Mouse (Mus musculus): ENCODE measurements at regions not wholly inside any gene's neighbourhood (a gene's known extent, or its start where the extent isn't known, plus 50 kb on each side); places are given as distances from the start of the nearest gene placed in this dataset.
A peak's percentile ranks its signal among the peaks of the same experiment; 100 is the strongest.

DNA sequence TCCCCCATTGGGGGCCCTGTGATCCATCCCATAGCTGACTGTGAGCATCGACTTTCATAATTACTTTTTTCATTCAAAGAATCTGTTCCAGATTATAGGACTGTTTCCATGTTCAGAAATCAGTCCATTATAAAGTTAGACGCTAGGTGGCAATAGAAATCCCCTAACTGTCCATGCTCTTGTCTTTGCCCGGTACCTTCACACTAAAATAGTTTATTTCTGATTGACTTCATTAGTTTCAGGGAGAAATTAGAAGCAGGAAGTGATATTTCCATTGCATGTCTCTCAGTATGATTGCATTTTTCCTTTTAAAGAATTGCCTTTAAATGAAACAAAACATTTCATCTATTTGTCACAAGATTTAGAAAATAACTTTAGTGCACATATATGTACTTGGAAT is 131.7 kb downstream of the Fbxo8 start:
- peak in 1 of 2 experiments; percentile 46 for DNase-seq (ENCODE audit: inconsistent age in 2 of 2, low spot score in 1 of 2)

DNA sequence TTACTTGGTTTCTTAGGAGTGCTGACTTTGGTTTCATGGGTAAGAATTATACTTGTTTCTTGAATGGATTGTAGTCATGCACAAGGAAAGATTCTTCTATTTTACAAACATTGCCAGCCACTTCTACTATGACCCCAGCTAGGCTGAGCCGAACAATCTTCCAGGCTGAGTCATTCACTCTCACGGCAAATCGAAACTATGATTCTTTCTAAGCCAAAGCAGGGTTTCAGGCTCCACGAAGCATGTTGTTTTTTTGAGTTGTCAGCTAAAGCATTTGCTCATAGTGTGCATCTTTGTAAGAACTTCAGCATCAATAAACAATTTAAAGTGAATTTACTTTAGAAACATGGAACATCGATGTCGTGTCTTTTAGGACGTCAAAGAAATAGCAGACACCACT is 133.5 kb downstream of the Fbxo8 start:
- peak; percentile 12 to 63 for DNase-seq (ENCODE audit: inconsistent age in 2 of 2, low spot score in 1 of 2)

DNA sequence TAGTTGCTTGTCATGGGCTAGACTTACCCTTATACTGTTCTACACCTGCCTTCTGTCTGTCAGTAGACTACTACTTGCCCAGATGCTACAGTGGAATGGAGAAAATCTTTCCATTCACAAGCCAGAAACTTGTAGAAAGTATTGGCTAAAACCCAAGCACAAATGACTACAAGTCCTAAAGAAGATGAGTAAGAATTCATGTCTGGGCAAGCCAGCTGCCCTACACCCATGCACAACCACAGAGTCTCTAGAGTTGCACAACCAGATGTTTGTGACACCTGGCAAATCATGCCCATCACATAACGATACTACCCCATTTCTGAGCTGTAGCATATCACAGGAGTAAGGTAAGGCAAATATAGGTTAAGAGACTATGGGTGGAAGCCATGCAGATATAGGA is 144.5 kb downstream of the Fbxo8 start:
- no peak for DNase-seq (ENCODE audit: inconsistent age in 2 of 2, low spot score in 1 of 2)

DNA sequence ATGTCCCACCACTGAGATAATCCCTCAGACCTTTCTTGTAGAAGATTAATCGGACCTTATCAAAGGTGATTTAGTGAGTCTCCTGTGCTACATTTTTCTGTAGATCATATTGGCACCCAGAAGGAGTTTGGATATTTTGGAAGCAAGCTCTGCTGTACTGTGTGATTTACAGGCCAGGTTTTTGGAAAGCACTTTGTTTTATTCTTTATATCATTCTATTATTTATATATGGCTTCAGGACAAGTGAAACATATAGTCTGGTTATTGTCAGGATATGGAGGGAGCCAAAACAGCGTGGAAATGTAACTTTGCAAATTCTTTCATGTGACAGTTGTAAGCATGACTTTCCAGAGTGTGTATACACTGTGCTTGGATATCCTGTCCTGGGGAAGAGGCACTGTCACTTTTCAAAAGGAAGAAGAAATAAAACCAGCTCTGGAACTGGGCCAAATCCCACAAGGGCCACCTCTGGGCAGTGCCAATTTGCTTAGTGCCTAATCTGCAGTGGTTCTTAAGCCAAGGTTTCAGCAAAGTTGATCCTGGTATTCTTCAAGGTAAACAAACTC is 149.8 kb downstream of the Fbxo8 start:
- DNase-seq (ENCODE audit: inconsistent age in 2 of 2, low spot score in 1 of 2), result no peak

DNA sequence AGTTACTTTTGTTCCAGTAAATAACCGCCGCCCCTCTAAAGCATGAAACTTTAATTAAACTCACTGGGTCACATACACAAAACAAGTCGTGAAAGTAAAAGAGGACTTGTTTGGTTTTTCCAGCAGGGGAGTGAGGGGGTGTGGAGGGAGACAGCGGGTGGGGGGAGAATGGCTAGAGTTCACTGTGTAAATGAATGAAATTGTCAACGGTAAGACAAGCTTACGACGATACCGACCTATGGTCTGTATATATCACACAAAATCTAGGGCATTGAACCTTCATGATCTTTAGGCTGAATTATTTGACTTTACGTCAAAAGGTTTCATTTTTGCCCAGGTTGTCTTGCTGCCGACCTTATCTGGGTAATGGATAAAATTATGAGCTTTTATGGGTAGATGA is 155.5 kb downstream of the Fbxo8 start:
- no peak for DNase-seq (ENCODE audit: inconsistent age in 2 of 2, low spot score in 1 of 2)

DNA sequence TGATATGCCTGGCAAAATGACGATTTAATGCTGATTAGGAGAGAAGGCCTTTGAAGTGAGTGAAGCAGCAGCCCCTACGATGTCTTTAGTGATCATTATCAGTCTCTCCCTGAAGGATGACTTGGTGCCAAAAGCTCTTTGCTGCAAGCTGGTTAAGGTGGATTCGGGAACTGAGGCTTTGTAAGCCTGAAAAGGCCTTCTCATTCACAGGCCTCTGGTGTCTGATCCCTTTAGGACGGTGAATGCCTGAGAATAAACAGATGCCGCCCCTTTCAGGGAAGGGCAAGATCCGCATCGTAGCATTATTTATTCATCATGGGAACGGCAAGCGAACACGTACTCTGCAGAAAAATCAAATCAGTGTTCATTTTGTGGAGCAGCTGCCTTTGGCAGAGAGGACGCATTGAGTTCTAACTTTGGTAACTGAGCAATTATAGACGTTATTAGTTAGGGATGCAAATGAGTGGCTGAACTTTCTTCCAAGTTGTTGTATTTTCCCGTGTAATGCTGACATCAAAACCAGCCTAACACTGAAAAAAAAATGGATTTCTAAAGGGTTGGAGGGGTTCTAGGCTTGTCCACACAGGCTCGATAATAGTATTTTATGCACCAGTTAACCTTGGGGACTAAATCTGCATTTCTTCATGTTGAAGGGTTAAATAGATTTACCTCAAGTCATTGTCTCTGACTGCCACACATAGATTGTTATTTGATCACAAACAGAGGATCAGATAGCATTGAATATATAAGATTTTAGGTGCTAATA is 156.2 kb downstream of the Fbxo8 start:
- DNase-seq (ENCODE audit: inconsistent age in 2 of 2, low spot score in 1 of 2), result peak; percentile 31 to 48

DNA sequence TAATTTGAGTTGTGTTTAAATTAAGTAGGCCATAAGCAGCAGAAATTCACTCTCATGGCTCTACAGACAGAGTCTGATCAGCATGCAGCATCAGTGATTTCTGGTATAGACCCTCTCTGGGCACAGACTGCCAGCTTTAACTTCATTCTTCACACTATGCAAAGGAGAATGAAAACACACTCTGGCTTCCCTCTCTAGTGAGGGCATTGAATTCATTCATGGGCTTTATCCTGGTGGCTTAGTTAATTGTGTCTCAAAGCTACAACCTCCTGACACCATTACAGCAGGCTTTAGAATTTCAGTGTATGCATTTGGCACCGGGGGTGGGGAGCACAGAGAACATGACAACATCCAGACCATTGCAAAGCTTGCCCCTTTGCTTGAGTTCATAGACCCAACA is 169.1 kb downstream of the Fbxo8 start:
- DNase-seq (ENCODE audit: inconsistent age in 2 of 2, low spot score in 1 of 2), result no peak

DNA sequence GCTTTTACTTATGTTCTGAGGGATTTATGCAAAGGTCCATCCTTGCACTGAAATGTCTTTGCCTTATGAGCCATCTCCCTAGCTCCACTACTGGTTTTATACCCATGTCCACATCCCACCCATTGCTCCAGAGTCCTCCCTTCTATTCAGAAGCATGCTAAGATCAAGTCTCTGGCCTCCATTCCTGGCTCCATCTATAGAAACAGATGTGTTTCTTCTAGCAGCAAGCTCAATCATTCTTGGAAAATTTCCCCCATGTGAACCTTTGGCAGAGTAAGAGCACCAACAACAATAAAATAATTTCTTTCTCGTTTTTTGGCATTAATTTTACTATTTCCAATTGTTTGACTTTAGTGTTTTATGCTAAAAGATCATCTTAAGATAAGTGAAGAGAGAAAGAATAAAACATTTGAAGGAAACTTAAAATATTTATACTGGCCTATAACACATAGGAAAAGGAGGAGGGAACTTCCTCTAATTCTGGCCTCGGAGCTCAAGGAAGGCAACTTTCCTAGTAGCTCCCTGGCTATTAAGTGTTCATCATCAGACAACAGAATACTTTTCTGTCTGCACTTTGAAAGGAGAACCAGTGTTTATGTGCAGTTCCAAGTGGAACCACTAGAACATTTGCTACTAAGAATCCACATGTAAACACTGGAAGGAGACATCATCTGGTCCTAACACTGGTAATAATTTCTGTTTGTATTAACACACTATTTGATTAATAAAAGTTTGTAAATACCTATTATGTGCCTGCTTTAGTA is 171.8 kb downstream of the Fbxo8 start:
- no peak for DNase-seq (ENCODE audit: inconsistent age in 2 of 2, low spot score in 1 of 2)

DNA sequence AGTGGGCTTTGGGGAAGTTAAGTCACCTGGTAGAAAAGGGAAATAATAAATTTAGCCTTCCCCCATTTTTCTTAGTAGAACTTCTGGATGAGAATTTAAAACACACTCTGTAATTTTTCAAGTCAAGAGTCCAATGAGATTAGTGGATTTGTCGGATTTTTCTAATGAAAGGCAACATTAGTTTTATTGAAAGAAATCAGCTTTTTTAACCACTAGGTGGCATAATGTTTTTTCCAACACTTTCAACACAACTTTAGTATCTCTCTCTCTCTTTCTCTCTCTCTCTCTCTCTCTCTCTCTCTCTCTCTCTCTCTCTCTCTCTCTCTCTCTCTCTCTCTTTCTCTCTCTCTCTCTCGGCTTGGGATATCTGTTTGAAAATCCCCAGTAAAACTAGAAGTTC is 173.7 kb downstream of the Fbxo8 start:
- DNase-seq (ENCODE audit: inconsistent age in 2 of 2, low spot score in 1 of 2), result no peak

DNA sequence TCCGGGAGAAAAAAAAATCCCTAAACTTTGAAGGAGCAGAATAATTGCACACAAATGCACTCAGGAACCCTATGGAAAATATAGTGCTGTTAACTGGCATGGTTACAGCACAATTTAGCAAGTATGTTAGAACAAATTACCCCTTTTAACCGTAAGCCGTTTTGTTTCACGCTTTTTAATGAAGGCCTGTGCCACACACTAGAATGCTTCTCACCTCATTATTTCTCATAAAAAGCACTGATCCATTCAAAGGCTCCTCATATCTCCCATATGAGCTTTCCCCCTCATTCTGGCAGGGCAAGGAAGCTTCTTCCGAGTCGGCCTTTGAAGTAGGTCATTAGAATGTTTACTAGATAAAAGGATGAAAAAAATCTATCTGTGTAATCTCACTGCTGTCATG is 182.4 kb downstream of the Fbxo8 start:
- no peak for DNase-seq (ENCODE audit: inconsistent age in 2 of 2, low spot score in 1 of 2)

DNA sequence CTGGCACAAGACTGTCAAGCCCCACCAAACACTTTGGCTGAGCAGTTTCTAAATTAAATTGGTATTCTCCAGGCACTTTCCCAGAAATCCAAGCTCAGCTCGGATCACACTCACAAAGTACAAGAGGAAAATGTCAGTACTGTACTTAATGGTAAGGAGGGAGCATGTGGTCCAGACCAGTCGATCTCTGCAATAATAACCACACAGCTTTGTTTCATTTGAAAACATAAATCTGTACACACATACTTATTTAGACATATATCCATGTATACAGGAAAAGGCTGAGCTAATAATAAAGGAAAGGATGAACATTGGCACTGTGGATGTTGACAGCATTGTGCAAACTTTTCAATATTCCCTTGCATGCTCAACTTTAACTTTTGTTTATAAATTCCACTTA is 184.1 kb downstream of the Fbxo8 start:
- no peak for DNase-seq (ENCODE audit: inconsistent age in 2 of 2, low spot score in 1 of 2)

DNA sequence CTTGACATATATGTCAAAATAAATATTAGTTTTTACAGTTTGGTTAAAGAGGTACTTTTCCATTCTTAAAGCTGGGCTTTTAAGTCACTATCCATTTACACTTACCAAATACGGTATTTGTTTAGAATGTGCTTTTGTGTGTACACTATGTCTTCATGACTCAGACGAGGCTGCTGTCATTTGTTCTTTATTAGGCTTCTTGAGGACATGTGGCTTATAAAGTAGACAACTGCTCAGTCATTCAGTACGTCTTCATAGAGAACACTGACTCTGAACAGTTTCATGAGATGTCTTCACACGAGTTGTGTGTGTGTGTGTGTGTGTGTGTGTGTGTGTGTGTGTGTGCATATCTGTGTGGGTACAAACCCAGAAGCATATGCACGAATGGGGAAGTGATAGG is 216.1 kb downstream of the Fbxo8 start:
- DNase-seq (ENCODE audit: inconsistent age in 2 of 2, low spot score in 1 of 2), result no peak

DNA sequence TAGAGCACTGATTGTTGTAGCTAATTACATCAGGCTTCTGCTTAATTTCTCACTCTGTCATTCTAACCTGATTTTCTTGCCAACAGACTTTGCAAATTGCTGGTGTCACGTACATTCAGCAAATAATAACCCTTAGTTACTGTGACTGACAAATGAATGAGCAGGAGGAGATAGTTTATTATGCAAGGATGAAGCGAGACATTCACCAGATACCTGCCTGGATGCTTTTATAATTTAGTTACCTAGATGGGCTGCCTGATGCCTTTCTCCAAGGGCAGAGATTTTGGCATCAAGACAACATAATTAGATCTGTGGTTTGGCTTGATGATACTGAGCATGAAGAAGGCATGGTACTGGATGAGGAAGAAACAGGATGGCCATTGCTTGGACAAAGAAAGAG is 233.6 kb downstream of the Fbxo8 start:
- peak; percentile 14 to 49 for DNase-seq (ENCODE audit: inconsistent age in 2 of 2, low spot score in 1 of 2)

DNA sequence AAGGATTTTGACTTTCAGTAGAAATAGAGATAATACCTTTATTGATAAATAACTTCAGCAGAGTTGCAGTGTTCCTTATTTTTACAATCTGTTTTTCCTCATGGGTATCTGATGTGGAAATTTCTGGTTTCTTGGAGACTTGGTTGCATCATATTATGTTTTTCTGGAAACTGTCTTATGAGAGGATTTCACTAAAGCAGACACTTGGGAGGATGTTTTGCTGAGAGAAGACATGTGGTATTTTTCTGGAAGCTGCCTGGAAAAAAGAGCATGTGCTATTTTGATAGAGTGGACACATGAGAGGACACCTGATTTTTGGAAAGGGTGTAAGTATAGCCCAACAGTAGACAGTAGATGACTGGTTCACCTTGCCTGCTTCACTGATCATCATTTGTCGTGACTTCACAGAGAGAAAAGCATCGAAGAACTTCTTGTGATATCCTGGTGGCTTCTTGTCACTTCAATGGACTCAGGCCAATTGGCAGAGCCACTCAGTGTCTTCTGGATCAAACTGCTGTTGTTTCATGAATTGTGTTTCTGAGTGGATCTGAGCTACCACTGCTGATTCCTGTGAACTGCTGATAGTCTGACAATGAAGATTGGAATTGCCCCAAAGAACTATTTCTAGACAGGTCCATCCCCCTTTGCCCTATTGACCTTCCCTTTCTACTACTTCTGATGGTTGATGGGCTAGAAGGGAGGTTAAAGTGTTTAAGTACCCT is 238.8 kb downstream of the Fbxo8 start:
- DNase-seq (ENCODE audit: inconsistent age in 2 of 2, low spot score in 1 of 2), result peak in 1 of 2 experiments; percentile 18

DNA sequence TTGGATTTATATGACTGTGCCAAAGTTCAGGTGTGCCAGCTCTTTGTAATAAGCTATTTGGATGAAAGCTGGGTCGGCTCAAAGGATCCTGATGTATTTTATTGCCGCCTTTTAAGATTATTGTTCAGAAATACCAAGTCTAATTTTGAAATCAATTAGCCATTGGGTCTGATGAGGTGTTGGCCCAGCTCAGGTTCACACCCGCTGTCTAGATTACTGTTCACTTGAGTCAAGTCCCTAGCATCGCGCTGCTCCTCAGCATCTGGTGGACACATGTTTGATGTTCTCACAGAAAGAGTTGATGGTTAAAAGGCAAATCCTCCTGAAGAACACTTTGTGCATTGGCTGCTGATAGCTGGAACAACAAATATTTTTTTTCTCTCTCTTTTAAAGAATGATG is 281.8 kb downstream of the Fbxo8 start:
- DNase-seq (ENCODE audit: inconsistent age in 2 of 2, low spot score in 1 of 2), result no peak

DNA sequence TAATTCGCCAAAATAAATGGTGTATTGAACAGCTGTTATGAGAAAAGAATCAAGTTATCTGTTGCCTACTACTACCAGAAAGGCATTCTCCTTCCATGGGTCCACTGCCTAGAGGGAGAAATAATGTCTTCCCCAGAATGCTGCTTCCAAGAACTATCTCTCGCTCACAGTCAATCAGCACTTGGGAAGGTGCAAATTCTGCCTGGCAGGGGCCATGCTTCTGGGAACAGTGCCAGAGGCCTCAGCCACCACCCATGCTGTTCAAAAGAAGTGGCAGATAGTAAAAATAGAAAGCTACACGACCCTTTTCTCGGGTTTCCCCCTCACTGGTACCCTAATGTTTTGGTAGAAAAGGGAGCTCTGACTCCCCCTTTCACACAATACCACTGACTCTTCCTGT is 282.2 kb downstream of the Fbxo8 start:
- no peak for DNase-seq (ENCODE audit: inconsistent age in 2 of 2, low spot score in 1 of 2)

DNA sequence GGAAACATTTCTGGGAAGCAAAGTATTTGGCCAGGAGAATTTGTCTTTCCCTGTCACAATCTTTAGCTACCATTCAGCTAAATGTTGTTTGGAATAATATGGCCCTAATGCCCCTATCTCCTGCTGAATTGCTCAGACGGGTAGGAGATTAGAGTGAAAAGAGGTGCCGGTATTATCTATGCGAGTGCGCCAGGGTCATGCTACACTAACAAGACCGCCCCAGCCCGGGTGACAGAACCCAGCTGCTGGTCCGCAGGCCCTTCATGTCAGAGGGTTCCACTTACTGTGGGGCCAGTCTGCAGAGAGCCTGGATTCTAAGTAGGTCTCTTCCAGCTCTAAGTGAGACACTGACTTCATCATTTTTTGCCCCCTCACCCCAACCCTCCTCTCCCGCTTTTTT is 332.6 kb downstream of the Fbxo8 start:
- no peak for DNase-seq (ENCODE audit: inconsistent age in 2 of 2, low spot score in 1 of 2)

DNA sequence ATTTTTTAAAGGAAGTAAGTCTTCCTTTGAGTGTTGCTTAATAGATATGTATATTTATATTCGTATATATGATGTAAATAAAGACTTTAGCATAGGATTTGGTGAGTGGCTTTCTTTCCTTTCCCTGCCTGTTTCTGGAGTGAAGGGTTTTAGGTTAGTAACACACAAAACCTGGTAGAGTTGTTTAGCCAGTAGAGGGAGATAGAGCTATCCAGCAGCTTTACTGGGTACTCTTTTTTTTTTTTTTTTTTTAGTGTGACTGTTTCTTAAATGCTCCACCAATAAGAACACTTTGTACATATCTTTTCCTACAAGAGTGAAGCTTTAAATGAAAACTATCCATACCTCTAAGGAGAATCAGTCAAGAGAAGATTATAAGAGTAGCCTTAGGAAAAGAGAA is 333.3 kb downstream of the Fbxo8 start:
- peak in 1 of 2 experiments; percentile 22 for DNase-seq (ENCODE audit: inconsistent age in 2 of 2, low spot score in 1 of 2)

DNA sequence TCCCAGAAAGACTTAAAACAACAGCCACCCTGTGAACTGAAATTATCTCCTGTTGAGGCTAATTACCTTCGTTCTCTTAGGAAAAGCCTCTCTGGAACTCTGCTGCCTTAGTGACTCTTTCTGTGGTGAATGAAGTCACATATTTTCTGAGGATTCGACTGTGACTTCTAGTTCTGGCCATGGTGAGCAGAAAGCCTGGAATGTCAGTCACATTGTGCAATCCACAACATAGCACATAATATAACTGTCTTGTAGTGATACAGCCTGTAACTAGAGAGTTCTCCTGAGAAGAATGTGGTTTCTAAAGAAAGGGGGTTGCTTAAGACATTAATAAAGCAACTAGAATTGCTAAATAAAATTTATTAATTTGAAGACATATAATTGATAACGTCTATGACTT is 342.7 kb downstream of the Fbxo8 start:
- DNase-seq (ENCODE audit: inconsistent age in 2 of 2, low spot score in 1 of 2), result no peak

DNA sequence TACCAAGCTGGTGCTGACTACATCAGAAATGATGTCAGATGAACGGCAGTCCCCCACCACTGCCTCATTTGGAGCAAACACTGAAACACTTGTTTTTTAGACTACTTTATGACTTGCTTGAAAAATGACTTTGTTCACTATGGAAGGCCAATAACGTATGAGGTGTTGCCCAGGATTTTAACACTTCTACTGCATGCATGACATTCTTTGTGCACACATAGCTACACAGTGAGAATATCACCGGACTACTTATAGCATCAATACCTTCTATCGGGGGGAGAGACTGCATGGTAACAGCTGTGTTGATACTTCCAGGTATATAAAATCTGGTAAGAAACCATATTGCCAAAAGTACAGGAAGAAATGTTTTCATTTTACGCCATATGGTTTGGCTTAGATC is 364.5 kb downstream of the Fbxo8 start:
- DNase-seq (ENCODE audit: inconsistent age in 2 of 2, low spot score in 1 of 2), result no peak

DNA sequence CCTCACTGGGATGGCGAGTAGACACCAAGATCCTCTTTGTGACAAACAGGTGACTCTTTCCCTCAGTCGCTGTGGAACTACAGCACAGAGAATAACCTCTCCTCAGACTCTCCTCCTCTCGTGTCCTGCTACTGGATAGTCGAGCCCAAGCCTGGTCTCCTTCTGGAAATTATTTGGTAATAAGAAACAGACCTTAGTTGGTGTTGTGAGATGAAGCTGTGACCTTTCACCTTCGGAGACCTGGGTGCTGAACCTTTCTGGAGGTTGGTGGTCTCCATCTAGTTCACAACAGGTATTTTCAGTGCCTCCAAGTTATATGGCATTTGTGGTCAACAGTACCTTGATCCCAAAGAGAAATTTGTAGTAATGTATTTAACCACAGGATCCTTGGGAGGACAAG is 365.1 kb downstream of the Fbxo8 start:
- DNase-seq (ENCODE audit: inconsistent age in 2 of 2, low spot score in 1 of 2), result no peak

DNA sequence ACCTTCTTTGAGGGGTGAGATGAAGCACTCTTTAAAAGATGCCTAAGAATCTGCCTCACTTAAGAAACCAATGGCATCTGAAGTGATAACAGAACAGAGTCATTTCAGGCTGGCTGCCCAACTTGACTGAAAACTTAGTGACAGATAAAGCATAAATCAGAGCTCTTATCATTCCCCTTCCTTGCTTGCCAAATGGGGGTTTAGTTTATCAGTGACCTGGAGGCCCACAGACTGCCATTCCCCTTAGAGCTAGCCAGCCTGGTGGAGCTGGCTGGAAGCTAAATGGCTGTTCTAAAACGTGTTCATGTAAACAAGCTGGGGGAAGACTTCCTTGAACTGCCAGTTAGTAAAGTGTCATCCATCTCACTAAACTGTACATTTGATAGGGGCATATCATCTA is 373.8 kb downstream of the Fbxo8 start:
- no peak for DNase-seq (ENCODE audit: inconsistent age in 2 of 2, low spot score in 1 of 2)

All from adrenal gland, adult (tissue).